ENCODE assay signal across 5 mouse cellular contexts in the genomic region with DNA sequence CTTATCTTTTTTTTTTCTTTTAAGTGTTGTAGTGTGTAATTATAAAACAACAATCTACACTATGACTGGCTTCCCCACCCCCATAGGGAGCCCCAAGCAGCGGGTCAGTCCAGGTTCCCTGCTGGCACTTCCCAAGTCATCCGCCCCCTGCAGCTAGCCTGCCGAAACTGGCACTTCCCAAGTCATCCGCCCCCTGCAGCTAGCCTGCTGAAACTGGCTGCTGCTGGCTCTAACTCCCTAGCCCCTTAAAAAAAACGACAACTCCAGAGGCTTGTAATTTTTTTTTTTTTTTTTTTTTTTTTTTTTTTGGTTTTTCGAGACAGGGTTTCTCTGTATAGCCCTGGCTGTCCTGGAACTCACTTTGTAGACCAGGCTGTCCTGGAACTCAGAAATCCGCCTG. TPM values are rescaled to one million over a fixed set of nuclear protein-coding genes. Genes with fewer than 3 reads are reported as not detected.
DNase-seq lines count a peak whose midpoint lies in the region; ATAC-seq and TF ChIP-seq lines count a peak whose summit lies in the region.
"Not testable (repeated sequence)": the region's sequence is repeated elsewhere in the genome, so short reads cannot be mapped to it uniquely, and the experiment has no call there.

No protein-coding gene starts in this region.

- in situ Hi-C loops in ES-E14 (cut with MboI; ENCODE audit: low sequenced_read_pairs in 2 of 2, unreplicated experiment in 2 of 2), result not testable (repeated sequence)

- H3K9me3 ChIP-seq in ES-Bruce4 (replicated peaks; ENCODE audit: control insufficient read depth, insufficient read depth, low read length, poor library complexity, severe bottlenecking); ES-E14 (ENCODE audit: control insufficient read depth, insufficient read depth, low read depth, low read length); lung, postnatal 0 days (ENCODE audit: low read length): not testable (repeated sequence)

- not testable (repeated sequence) for ATAC-seq in lung, postnatal 0 days

- 51% methylated on average over 6 of the region's 7 CpGs for WGBS in lung, postnatal 0 days

- not testable (repeated sequence) for H3K9ac ChIP-seq in ES-Bruce4 (ENCODE audit: low read depth, poor library complexity, severe bottlenecking); ES-E14 (ENCODE audit: insufficient read depth, low read depth, low read length, poor library complexity, severe bottlenecking); lung, postnatal 0 days (replicated peaks; ENCODE audit: low read depth)

- peak; percentile 57 for TF ChIP-seq CTCF in ES-Bruce4 (IDR thresholded peaks at IDR 0.05; ENCODE audit: low read depth, low read length)
- TF ChIP-seq CTCF in lung, postnatal 0 days (IDR thresholded peaks at IDR 0.05), result peak; percentile 11; the same call in 1 of the 2 replicates

- not testable (repeated sequence) for H3K36me3 ChIP-seq in ES-Bruce4 (ENCODE audit: control insufficient read depth, insufficient read depth, low read length, poor library complexity, severe bottlenecking); ES-E14 (ENCODE audit: control insufficient read depth, insufficient read depth, low read length, poor library complexity, severe bottlenecking); lung, postnatal 0 days (ENCODE audit: insufficient read depth, low read length)

- peak; percentile 45; the same call in 1 of the 2 replicates for TF ChIP-seq EP300 in ES-Bruce4 (IDR thresholded peaks at IDR 0.05; ENCODE audit: insufficient read depth, low read depth, low read length)
- not testable (repeated sequence) for TF ChIP-seq EP300 in lung, postnatal 0 days (IDR thresholded peaks at IDR 0.05)

- H3K27me3 ChIP-seq in ES-Bruce4 (ENCODE audit: control insufficient read depth, insufficient read depth, low read length, poor library complexity, severe bottlenecking); lung, postnatal 0 days (replicated peaks; ENCODE audit: insufficient read depth, low read length): not testable (repeated sequence)

- not testable (repeated sequence) for H3K4me2 ChIP-seq in lung, postnatal 0 days (replicated peaks; ENCODE audit: low read depth, low read length)

- not testable (repeated sequence) for DNase-seq in ES-E14 (ENCODE audit: low read depth, low spot score); lung, postnatal 0 days (ENCODE audit: low spot score)
- DNase-seq in R1 (ENCODE audit: low read depth, low spot score) (peak; percentile 77), ZHBTc4 (ENCODE audit: low read depth, low spot score) (peak; percentile 86)

- TF ChIP-seq POLR2A in ES-Bruce4 (IDR thresholded peaks at IDR 0.05; ENCODE audit: insufficient read depth, low read length), result not testable (repeated sequence)

- not testable (repeated sequence) for H3K27ac ChIP-seq in ES-Bruce4 (ENCODE audit: insufficient read depth, low read length); ES-E14 (ENCODE audit: insufficient read depth, low read depth, low read length, poor library complexity, severe bottlenecking); lung, postnatal 0 days (ENCODE audit: low read length)

- H3K4me1 ChIP-seq in ES-Bruce4 (ENCODE audit: control insufficient read depth, insufficient read depth, low read length); lung, postnatal 0 days (ENCODE audit: insufficient read depth, low read depth, low read length): not testable (repeated sequence)
- H3K4me1 ChIP-seq in ES-E14 (ENCODE audit: control insufficient read depth in 2 of 2, insufficient read depth in 2 of 2, low read length in 2 of 2, poor library complexity in 1 of 2), result peaks cover 0 to 28% of the 10 kb centered on the region in 2 experiments; a peak in 3 of 4 replicates

- not testable (repeated sequence) for H3K4me3 ChIP-seq in ES-Bruce4 (ENCODE audit: low read depth, low read length); ES-E14 (ENCODE audit: insufficient read depth in 1 of 2, low read depth in 1 of 2, low read length in 2 of 2, poor library complexity in 1 of 2, severe bottlenecking in 1 of 2); lung, postnatal 0 days (ENCODE audit: low read depth, low read length)

TF ChIP-seq in ES-E14, 5 proteins besides CTCF, POLR2A, EP300 and RAD21:
- peak; percentile 96 for TF ChIP-seq ZNF384 (IDR thresholded peaks at IDR 0.05; ENCODE audit: low read depth, low read length)

RNA-seq across cellular contexts. Expression of gene Zfp715, which starts 36.9 kb away (rescaled TPM):
- 19.4 and 20.1 TPM in 2 replicates for polyA plus RNA-seq in ES-Bruce4 (2011; ENCODE audit: insufficient read depth, insufficient read length, low read depth, missing spikeins)
- total RNA-seq in ES-E14 (2012; rRNA removed), result 12.9 and 13.6 TPM in 2 replicates
- 9.7 and 10.5 TPM in 2 replicates for polyA plus RNA-seq in lung, postnatal 0 days (2015; fragmentation: Nextera tagmentation; extraction: Ambion mirVana)
